Mouse (Mus musculus) bone marrow macrophage, adult 2 months (primary cell): Measurements from ENCODE around the gene Rpl36al. TPM values are rescaled to one million over a fixed set of nuclear protein-coding genes. Genes with fewer than 3 reads are reported as not detected.

ENCODE experiments used
- H3K27ac ChIP-seq: 2 replicates; pipeline ENCODE4 v1.5.1; 2012; ENCODE audit warnings: low read depth, low read length; ENCODE audit not compliant: insufficient read depth
- H3K4me1 ChIP-seq: 2 replicates; pipeline ENCODE4 v1.6.1; 2012; ENCODE audit warnings: low read length; ENCODE audit not compliant: control insufficient read depth, insufficient read depth
- H3K4me3 ChIP-seq: 2 replicates; pipeline ENCODE4 v1.5.1; 2012; ENCODE audit warnings: mild to moderate bottlenecking, low read length, moderate library complexity; ENCODE audit not compliant: insufficient read depth
- CTCF ChIP-seq: IDR thresholded peaks from 2 replicates; pipeline ENCODE4 v1.5.1; 2012; ENCODE audit warnings: low read depth, mild to moderate bottlenecking, low read length, moderate library complexity
- POLR2A ChIP-seq: IDR thresholded peaks from 2 replicates; pipeline ENCODE4 v1.6.1; 2012; ENCODE audit warnings: mild to moderate bottlenecking, low read depth, low read length, borderline replicate concordance
- polyA plus RNA-seq: library from polyadenylated mRNA; stranded (reverse); fragments of >200 nt; gene quantifications from 2 replicates; pipeline ENCODE4 v1.2.4, GENCODE M21; 2012; ENCODE audit not compliant: missing spikeins, insufficient read depth, insufficient read length

Rpl36al gene
- 390 and 430 TPM in 2 replicates for polyA plus RNA-seq

GRCm38 (mm10) chr12:69183583-69184308 is at the start of gene Rpl36al, which contains the start of gene Mgat2:
TSS of gene Rpl36al (minus strand) at chr12:69184083.
TSS of gene Mgat2 (plus strand) at chr12:69184157.
- TF ChIP-seq CTCF: no peak
- TF ChIP-seq POLR2A: peak; percentile 69; the same call in 1 of the 2 replicates
- Histone ChIP-seq H3K4me1 (peaks cover 7% of the 10 kb centered on the region), H3K27ac (peak within 1 kb of the TSS; percentile 80), H3K4me3 (peak within 1 kb of the TSS; percentile 96)

DNA sequence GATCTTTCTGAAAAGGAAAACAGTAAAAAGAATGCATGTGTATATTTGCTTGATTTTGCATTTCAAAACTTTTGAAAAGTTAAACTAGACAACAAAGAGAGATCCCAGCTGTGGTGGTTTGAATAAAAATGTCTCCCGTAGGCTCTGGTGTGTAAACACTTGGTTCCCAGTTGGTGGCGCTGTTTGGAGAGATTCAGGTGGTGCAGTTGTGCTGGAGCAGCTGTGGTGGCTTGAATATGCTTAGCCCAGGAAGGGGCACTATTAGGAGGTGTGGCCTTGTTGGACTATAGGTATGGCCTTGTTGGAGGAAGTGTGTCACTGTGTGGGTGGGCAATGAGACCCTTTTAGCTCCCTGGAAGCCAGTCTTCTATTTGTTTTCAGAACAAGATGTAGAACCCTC is 45.4 kb upstream of the Rpl36al start:
- TF ChIP-seq POLR2A (no peak), CTCF (0 out of 2 replicates have a peak, but pooled peaks have one; percentile 14)
- Histone ChIP-seq H3K4me1 (peaks cover 8% of the 10 kb centered on the region; the same call in 1 of the 2 replicates), H3K4me3 (no peak overlapping the region)

DNA sequence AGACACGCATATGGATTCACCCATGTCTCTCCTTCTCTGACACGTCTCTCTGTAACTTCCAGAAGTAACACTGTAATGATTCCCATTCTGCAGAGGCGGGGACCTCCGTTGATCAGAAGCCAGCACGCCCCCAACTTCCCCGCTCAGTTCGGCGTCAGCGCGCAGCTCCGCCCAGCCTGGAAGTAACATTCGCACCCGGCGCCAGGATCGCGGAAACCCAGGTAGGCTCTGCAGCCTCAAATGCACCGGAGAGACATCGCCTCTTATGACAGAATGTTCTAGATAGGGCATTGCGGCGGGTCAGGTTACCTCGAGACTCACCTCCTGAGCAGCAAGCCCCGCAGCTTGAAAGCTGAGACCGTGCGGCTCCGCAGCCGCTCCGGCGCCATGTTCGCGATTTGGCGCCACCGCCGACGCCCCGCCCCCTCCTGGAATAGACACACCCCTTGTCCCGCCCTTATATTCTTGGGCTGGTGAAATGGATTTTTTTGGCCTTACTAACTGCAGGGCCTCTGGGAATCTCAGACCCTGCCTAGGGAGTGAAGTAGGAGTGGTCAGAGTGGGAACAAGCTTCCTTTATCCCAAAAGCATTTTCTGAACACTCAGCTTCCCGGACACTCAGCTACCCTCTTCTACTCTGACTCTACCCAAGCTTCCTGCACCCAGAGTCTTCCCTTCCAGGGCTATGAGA is 44.0 kb upstream of the Rpl36al start, which contains the start of gene Pole2:
Gene Pole2, minus strand, starts transcription at position 420 of the 691 bp plus-strand sequence.
- peaks cover 8% of the 10 kb centered on the region; the same call in 1 of the 2 replicates for H3K4me1 ChIP-seq
- peak within 1 kb of the TSS; percentile 72 for H3K4me3 ChIP-seq
- TF ChIP-seq CTCF: no peak
- TF ChIP-seq POLR2A: no peak
- H3K27ac ChIP-seq: peak within 1 kb of the TSS; percentile 5; the same call in 1 of the 2 replicates

More for the DNA sequence above, 45.4 kb upstream of the Rpl36al start:
- H3K27ac ChIP-seq: no peak overlapping the region

GRCm38 (mm10) chr12:69220613-69221277 is 36.9 kb upstream of the Rpl36al start:
- H3K4me1 ChIP-seq: peaks cover 7% of the 10 kb centered on the region

GRCm38 (mm10) chr12:69216587-69216986 is 32.7 kb upstream of the Rpl36al start:
- H3K4me3 ChIP-seq: no peak overlapping the region
- peaks cover 25% of the 10 kb centered on the region for H3K4me1 ChIP-seq
- no peak overlapping the region for H3K27ac ChIP-seq
- no peak for TF ChIP-seq CTCF
- TF ChIP-seq POLR2A: no peak

More at GRCm38 (mm10) chr12:69220613-69221277, 36.9 kb upstream of the Rpl36al start:
- TF ChIP-seq CTCF (no peak), POLR2A (no peak)
- no peak overlapping the region for H3K4me3 ChIP-seq
- no peak overlapping the region for H3K27ac ChIP-seq

DNA sequence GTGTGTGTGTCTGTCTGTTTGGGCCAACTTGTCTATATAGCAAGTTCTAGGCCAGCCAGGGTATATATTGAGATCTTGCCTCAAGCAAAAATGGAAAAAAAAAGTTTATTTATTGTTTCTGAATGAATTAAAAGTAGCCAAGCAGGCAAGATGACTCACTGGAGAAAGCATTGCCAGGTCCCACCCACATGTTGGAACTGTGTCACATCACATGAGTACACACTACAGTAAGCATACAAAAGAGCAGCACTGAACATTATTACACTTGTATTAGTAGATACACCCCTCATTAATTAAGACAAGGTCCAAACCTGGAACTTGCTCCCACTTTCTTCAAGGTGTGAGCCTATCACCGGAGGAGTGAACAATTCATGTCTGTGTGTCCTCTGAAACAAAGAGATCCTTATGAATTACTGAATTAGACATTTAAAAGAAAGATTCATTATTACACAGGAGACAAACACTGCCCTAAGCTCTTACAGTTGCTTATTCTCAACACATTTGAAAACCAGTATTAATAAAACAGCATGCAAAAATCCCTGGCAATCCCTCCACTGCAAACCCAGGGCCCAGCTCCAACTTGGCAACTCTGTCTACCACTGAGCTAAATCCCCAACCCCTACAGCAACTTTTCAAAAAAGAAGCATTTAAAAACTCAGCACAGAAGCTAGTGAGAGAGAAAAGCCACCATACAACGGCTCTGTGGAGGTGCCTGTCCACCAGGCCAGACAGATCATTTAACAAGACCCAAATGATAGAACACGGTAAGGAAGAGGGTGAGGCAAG is 31.3 kb upstream of the Rpl36al start:
- no peak overlapping the region for H3K4me3 ChIP-seq
- TF ChIP-seq CTCF (no peak), POLR2A (no peak)
- peak overlapping the region; percentile 7; the same call in 1 of the 2 replicates for H3K27ac ChIP-seq
- peaks cover 25% of the 10 kb centered on the region for H3K4me1 ChIP-seq

- peaks cover 25% of the 10 kb centered on the region for H3K4me1 ChIP-seq
- TF ChIP-seq POLR2A (no peak), CTCF (no peak)
- H3K4me3 ChIP-seq: no peak overlapping the region
- peak overlapping the region; percentile 7 for H3K27ac ChIP-seq
Measured at GRCm38 (mm10) chr12:69214393-69214792, 30.5 kb upstream of the Rpl36al start.

- Histone ChIP-seq H3K27ac (no peak overlapping the region), H3K4me1 (peaks cover 25% of the 10 kb centered on the region), H3K4me3 (no peak overlapping the region)
- no peak for TF ChIP-seq POLR2A
- TF ChIP-seq CTCF: no peak
Measured at GRCm38 (mm10) chr12:69213186-69213777, 29.4 kb upstream of the Rpl36al start.
